Mouse (Mus musculus): ENCODE results near the gene Atxn1. TPM values are rescaled to one million over a fixed set of nuclear protein-coding genes. Genes with fewer than 3 reads are reported as not detected.

Gene Atxn1
- polyA plus RNA-seq, 1 experiment from 2014 or later = 6.8 TPM

DNA sequence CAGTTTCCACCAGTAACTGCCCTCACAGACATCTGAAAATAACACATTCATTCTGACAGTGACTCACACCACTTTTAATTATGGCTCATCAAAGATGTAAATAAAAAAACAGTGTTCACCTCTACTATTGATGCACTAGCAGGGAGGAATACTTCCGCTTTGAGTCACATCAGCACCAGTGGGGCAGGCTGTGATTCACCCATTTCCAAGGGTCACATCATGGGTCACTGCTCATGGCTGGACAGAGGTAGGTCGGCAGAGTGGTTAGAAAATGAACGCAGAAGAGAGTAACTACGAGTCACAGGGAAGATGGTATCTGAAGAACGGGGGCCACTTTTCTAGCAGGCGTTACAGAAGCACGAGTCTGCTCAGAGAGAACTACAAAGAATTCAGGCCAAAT lies 124.9 kb downstream of the Atxn1 start:
- no peaks in the 10 kb centered on the region for H3K9me3 ChIP-seq (replicated peaks; ENCODE audit: low read length)
- H3K9ac ChIP-seq (ENCODE audit: low read depth, low read length) = no peak overlapping the region
- no peak overlapping the region for H3K27ac ChIP-seq
- 53% methylated on average over 7 of the region's 7 CpGs for WGBS
- H3K27me3 ChIP-seq (ENCODE audit: insufficient read depth, low read length) = no peaks in the 10 kb centered on the region
- ATAC-seq (replicated peaks; ENCODE audit: low FRiP score, low read depth) (no peak), DNase-seq (ENCODE audit: low spot score) (no peak)
- no peaks in the 10 kb centered on the region for H3K36me3 ChIP-seq (ENCODE audit: insufficient read depth, low read length)
- H3K4me3 ChIP-seq (replicated peaks; ENCODE audit: low read depth, low read length) = no peak overlapping the region
- no peak overlapping the region for H3K4me2 ChIP-seq (ENCODE audit: low read length)
- H3K4me1 ChIP-seq (replicated peaks; ENCODE audit: insufficient read depth, low read length) = no peaks in the 10 kb centered on the region
- no peak for TF ChIP-seq CTCF (IDR thresholded peaks at IDR 0.05; ENCODE audit: low read depth)

DNA sequence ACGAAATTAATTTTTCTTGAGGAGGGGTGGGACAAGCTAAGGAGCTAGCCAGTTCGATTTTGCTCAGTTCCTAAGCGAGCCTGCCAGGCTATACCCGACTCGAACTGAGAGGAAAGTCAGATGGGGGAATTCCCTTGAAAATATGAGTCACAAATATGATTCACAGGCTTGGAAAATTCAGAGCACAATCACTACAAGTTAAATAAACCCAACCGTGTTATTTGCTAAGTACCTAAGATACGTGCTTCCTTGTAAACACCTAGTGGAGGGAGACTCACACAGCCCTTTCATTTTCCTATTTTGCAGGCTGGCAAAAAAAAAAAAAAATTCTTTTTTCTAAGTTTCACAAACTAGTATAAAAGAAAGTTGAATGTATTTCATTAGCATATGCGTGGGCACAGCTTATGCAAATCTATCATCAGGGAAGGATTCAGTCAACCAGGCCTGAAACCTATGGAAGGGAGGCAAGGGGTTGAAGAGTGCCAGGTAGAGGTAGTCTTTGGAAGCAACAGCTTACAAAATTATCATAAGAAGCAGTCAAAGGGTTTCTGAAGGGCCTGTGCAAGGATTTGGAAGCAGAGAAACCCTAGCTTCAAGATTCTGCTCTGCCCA lies 127.1 kb downstream of the Atxn1 start:
- ATAC-seq (replicated peaks; ENCODE audit: low FRiP score, low read depth) (no peak), DNase-seq (ENCODE audit: low spot score) (no peak)
- WGBS = 79% methylated on average over 8 of the region's 8 CpGs
- no peaks in the 10 kb centered on the region for H3K9me3 ChIP-seq (replicated peaks; ENCODE audit: low read length)
- no peaks in the 10 kb centered on the region for H3K4me1 ChIP-seq (replicated peaks; ENCODE audit: insufficient read depth, low read length)
- H3K4me2 ChIP-seq (ENCODE audit: low read length) = no peak overlapping the region
- no peak overlapping the region for H3K27ac ChIP-seq
- no peak for TF ChIP-seq CTCF (IDR thresholded peaks at IDR 0.05; ENCODE audit: low read depth)
- H3K27me3 ChIP-seq (ENCODE audit: insufficient read depth, low read length) = no peaks in the 10 kb centered on the region
- no peaks in the 10 kb centered on the region for H3K36me3 ChIP-seq (ENCODE audit: insufficient read depth, low read length)
- H3K9ac ChIP-seq (ENCODE audit: low read depth, low read length) = no peak overlapping the region
- H3K4me3 ChIP-seq (replicated peaks; ENCODE audit: low read depth, low read length) = no peak overlapping the region

DNA sequence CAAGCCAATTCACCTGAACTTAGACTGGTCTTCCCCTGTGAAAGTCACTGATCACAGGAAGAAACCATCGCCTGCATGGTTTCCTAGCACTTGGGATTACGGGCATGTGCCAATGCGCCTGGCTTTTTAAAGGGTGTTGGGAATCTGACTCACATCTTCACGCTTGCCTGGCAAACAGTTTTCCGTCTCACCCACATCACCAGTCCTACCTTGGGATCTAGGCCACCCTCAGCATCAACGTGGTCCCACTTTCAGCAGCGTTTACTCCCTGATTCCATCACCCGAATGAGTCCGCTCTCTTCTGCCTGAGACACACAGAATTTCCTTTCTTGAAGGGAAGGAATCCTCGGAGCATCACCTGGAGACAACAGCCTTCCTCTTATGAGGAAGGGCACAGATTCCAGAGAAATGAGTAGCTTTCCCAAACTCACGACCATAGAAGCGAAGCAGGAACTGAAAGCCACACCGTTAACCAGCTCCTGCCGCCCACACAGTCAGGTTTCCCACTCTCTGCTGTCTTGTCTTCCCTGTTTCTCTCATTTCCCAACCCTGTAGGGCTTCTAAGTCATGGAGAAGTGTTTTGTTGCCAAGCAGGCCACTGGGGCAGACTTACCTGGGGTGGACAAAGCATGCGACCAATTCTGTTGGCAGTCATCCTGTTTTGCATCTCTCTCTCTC lies 128.3 kb downstream of the Atxn1 start:
- DNase-seq (ENCODE audit: low spot score) (no peak), ATAC-seq (replicated peaks; ENCODE audit: low FRiP score, low read depth) (no peak)
- WGBS = 87% methylated on average over 15 of the region's 15 CpGs
- no peaks in the 10 kb centered on the region for H3K4me1 ChIP-seq (replicated peaks; ENCODE audit: insufficient read depth, low read length)
- H3K4me3 ChIP-seq (replicated peaks; ENCODE audit: low read depth, low read length) = no peak overlapping the region
- no peak overlapping the region for H3K4me2 ChIP-seq (ENCODE audit: low read length)
- no peaks in the 10 kb centered on the region for H3K9me3 ChIP-seq (replicated peaks; ENCODE audit: low read length)
- H3K27me3 ChIP-seq (ENCODE audit: insufficient read depth, low read length) = no peaks in the 10 kb centered on the region
- TF ChIP-seq CTCF (IDR thresholded peaks at IDR 0.05; ENCODE audit: low read depth) = no peak
- no peaks in the 10 kb centered on the region for H3K36me3 ChIP-seq (ENCODE audit: insufficient read depth, low read length)
- H3K27ac ChIP-seq = no peak overlapping the region
- H3K9ac ChIP-seq (ENCODE audit: low read depth, low read length) = no peak overlapping the region

DNA sequence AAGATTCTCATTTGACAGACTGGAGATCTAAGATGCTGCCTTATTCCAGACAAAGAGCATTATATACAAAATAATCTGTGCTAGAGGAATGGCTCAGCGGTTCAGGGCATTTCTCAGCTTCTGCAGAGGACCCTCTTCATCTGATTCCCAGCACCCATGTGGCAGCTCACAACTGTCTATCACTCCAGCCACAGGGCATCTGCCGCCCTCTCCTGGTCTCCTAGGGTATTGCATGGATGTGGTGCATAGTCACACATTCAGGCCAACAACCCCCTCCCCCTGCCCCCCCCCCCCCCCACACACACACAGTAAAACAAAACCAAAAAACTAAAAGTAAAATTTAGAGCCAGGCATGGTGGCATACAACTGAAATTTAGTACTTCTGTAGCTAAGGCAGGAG lies 130.5 kb downstream of the Atxn1 start:
- no peak overlapping the region for H3K27ac ChIP-seq
- H3K36me3 ChIP-seq (ENCODE audit: insufficient read depth, low read length) = no peaks in the 10 kb centered on the region
- no peaks in the 10 kb centered on the region for H3K27me3 ChIP-seq (ENCODE audit: insufficient read depth, low read length)
- no peak for ATAC-seq (replicated peaks; ENCODE audit: low FRiP score, low read depth)
- H3K4me3 ChIP-seq (replicated peaks; ENCODE audit: low read depth, low read length) = no peak overlapping the region
- 85% methylated on average over 2 of the region's 2 CpGs for WGBS
- no peak for DNase-seq (ENCODE audit: low spot score)
- no peak overlapping the region for H3K9ac ChIP-seq (ENCODE audit: low read depth, low read length)
- TF ChIP-seq CTCF (IDR thresholded peaks at IDR 0.05; ENCODE audit: low read depth) = peak; percentile 17; the same call in 1 of the 2 replicates
- H3K4me2 ChIP-seq (ENCODE audit: low read length) = no peak overlapping the region
- no peaks in the 10 kb centered on the region for H3K9me3 ChIP-seq (replicated peaks; ENCODE audit: low read length)
- H3K4me1 ChIP-seq (replicated peaks; ENCODE audit: insufficient read depth, low read length) = no peaks in the 10 kb centered on the region

- H3K27ac ChIP-seq = no peak overlapping the region
- H3K4me3 ChIP-seq (replicated peaks; ENCODE audit: low read depth, low read length) = no peak overlapping the region
- DNase-seq (ENCODE audit: low spot score) (no peak), ATAC-seq (replicated peaks; ENCODE audit: low FRiP score, low read depth) (no peak)
- WGBS = 70% methylated on average over 11 of the region's 11 CpGs
- H3K36me3 ChIP-seq (ENCODE audit: insufficient read depth, low read length) = no peaks in the 10 kb centered on the region
- no peaks in the 10 kb centered on the region for H3K9me3 ChIP-seq (replicated peaks; ENCODE audit: low read length)
- no peak overlapping the region for H3K9ac ChIP-seq (ENCODE audit: low read depth, low read length)
- no peaks in the 10 kb centered on the region for H3K27me3 ChIP-seq (ENCODE audit: insufficient read depth, low read length)
- TF ChIP-seq CTCF (IDR thresholded peaks at IDR 0.05; ENCODE audit: low read depth) = no peak
- H3K4me1 ChIP-seq (replicated peaks; ENCODE audit: insufficient read depth, low read length) = no peaks in the 10 kb centered on the region
- no peak overlapping the region for H3K4me2 ChIP-seq (ENCODE audit: low read length)
These were observed 132.0 kb downstream of the Atxn1 start for GRCm38 (mm10) chr13:45832695-45833350.

- Histone ChIP-seq H3K27me3 (ENCODE audit: insufficient read depth, low read length) (no peaks in the 10 kb centered on the region), H3K4me2 (ENCODE audit: low read length) (no peak overlapping the region), H3K4me3 (replicated peaks; ENCODE audit: low read depth, low read length) (no peak overlapping the region), H3K4me1 (replicated peaks; ENCODE audit: insufficient read depth, low read length) (no peaks in the 10 kb centered on the region), H3K36me3 (ENCODE audit: insufficient read depth, low read length) (no peaks in the 10 kb centered on the region), H3K9ac (ENCODE audit: low read depth, low read length) (no peak overlapping the region), H3K9me3 (replicated peaks; ENCODE audit: low read length) (no peaks in the 10 kb centered on the region), H3K27ac (no peak overlapping the region)
- no peak for ATAC-seq (replicated peaks; ENCODE audit: low FRiP score, low read depth)
- 68% methylated on average over 8 of the region's 8 CpGs for WGBS
- no peak for TF ChIP-seq CTCF (IDR thresholded peaks at IDR 0.05; ENCODE audit: low read depth)
- no peak for DNase-seq (ENCODE audit: low spot score)
These were observed 135.4 kb downstream of the Atxn1 start for GRCm38 (mm10) chr13:45829341-45829936.
